16 mouse cellular contexts compared by ENCODE assay signal in the genomic region with DNA sequence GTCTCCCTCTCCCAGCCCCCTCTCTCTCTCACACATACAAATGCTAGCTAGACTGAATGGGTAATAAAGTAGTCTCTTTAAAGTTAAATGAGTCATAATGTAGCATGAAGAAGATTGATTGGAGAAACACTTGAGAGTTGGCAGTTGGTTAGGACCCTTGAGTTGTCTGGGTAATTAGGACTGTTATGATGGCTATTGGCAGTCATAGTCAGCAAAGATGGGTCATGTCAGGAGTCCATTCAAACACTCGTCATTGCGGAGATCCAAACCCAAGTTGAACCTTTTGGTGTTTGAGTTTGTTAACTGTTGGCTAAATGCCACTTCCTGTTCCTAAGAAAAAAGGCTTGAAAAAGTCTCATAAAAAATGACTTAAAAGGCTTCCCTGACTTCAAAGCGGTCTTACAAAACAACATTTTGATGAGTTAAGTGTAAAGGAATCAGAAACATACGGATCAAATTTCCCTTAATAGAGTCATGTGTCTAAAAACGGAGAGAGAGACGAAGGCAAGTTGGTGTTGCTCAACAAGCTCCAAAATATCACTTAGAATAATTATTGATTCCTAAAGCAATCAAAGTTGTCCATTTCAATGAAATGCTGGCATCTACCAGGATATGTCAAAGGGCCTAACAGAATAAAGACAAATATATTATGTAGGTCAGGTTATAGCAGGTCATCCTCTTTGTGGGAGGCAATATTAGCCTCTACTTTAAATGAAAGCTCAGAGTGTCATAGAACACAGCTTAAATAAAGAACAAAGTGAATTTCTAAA.
DNase-seq lines count a peak whose midpoint lies in the region; ATAC-seq and TF ChIP-seq lines count a peak whose summit lies in the region.
"Had no signal": no experiment of that assay in that cellular context is flagged by ENCODE, and none has a peak within 500 bp of the region (broad histone marks: within the 10 kb centered on the region; RNA-seq: fewer than 3 reads in every experiment).

No protein-coding gene starts in this region.

- TF ChIP-seq EP300 in stomach, postnatal 0 days (optimal IDR thresholded peaks at IDR 0.05) = no peak

- no peaks in the 10 kb centered on the region for H3K36me3 ChIP-seq in stomach, embryonic 14.5 days (ENCODE audit: control insufficient read depth, insufficient read depth, low read length)
- H3K36me3 ChIP-seq in stomach, postnatal 0 days (ENCODE audit: control insufficient read depth, insufficient read depth, low read length) = no peaks in the 10 kb centered on the region
- no peaks in the 10 kb centered on the region for H3K36me3 ChIP-seq in stomach, embryonic 16.5 days (ENCODE audit: control insufficient read depth, insufficient read depth, low read length)
- H3K36me3 ChIP-seq: forebrain, embryonic 10.5 days; limb, embryonic 15.5 days had no signal

- H3K4me3 ChIP-seq in stomach, embryonic 14.5 days (ENCODE audit: low read depth, low read length) = no peak overlapping the region
- no peak overlapping the region for H3K4me3 ChIP-seq in stomach, postnatal 0 days (ENCODE audit: low read depth, low read length)
- no peak overlapping the region for H3K4me3 ChIP-seq in stomach, embryonic 16.5 days (replicated peaks; ENCODE audit: low read length)
- H3K4me3 ChIP-seq: forebrain, embryonic 10.5 days; limb, embryonic 15.5 days had no signal

- H3K4me2 ChIP-seq in stomach, embryonic 14.5 days (replicated peaks; ENCODE audit: low read depth, low read length) = no peak overlapping the region
- no peak overlapping the region for H3K4me2 ChIP-seq in stomach, postnatal 0 days (replicated peaks; ENCODE audit: low read depth)
- no peak overlapping the region for H3K4me2 ChIP-seq in stomach, embryonic 16.5 days (ENCODE audit: low read depth, low read length)
- H3K4me2 ChIP-seq: limb, embryonic 15.5 days had no signal

- no peak overlapping the region for H3K27ac ChIP-seq in stomach, embryonic 14.5 days (ENCODE audit: low read length)
- no peak overlapping the region for H3K27ac ChIP-seq in stomach, postnatal 0 days (replicated peaks)
- no peak overlapping the region for H3K27ac ChIP-seq in stomach, embryonic 16.5 days (ENCODE audit: low read length)
- H3K27ac ChIP-seq: forebrain, embryonic 10.5 days; limb, embryonic 15.5 days had no signal

- ATAC-seq in stomach, embryonic 14.5 days (ENCODE audit: insufficient number of reproducible peaks, insufficient read depth, low FRiP score, low read depth) = peak; percentile 58; the same call in 1 of the 2 replicates
- ATAC-seq in stomach, postnatal 0 days (ENCODE audit: low FRiP score, low TSS enrichment) = no peak; the same call in 1 of the 2 replicates
- peak; percentile 44; the same call in 1 of the 2 replicates for ATAC-seq in stomach, embryonic 16.5 days (ENCODE audit: insufficient read depth, low FRiP score)
- ATAC-seq in frontal cortex, adult (ENCODE audit: low TSS enrichment) = no peak
- ATAC-seq: hindbrain, embryonic 16.5 days had no signal

- H3K9me3 ChIP-seq in stomach, embryonic 14.5 days (ENCODE audit: control insufficient read depth, low read depth, low read length) = no peaks in the 10 kb centered on the region
- no peaks in the 10 kb centered on the region for H3K9me3 ChIP-seq in stomach, postnatal 0 days (ENCODE audit: control insufficient read depth, low read length)
- H3K9me3 ChIP-seq in stomach, embryonic 16.5 days (replicated peaks; ENCODE audit: control insufficient read depth, low read length) = no peaks in the 10 kb centered on the region
- H3K9me3 ChIP-seq: forebrain, embryonic 10.5 days; limb, embryonic 15.5 days had no signal

- H3K27me3 ChIP-seq in stomach, embryonic 14.5 days (ENCODE audit: control insufficient read depth, insufficient read depth, low read length) = no peaks in the 10 kb centered on the region
- no peaks in the 10 kb centered on the region for H3K27me3 ChIP-seq in stomach, postnatal 0 days (ENCODE audit: control insufficient read depth, insufficient read depth, low read length)
- H3K27me3 ChIP-seq in stomach, embryonic 16.5 days (ENCODE audit: control insufficient read depth, insufficient read depth, low read length) = no peaks in the 10 kb centered on the region
- H3K27me3 ChIP-seq: CH12.LX; limb, embryonic 15.5 days had no signal

- peaks cover 6% of the 10 kb centered on the region for H3K4me1 ChIP-seq in stomach, embryonic 14.5 days (ENCODE audit: control insufficient read depth, insufficient read depth, low read length)
- H3K4me1 ChIP-seq in stomach, postnatal 0 days (replicated peaks; ENCODE audit: control insufficient read depth, insufficient read depth) = no peaks in the 10 kb centered on the region
- peaks cover 13% of the 10 kb centered on the region; the same call in 1 of the 2 replicates for H3K4me1 ChIP-seq in stomach, embryonic 16.5 days (ENCODE audit: control insufficient read depth, insufficient read depth, low read length)
- H3K4me1 ChIP-seq: forebrain, embryonic 10.5 days had no signal

- DNase-seq in adrenal gland, adult 2 months = peak; percentile 5
- DNase-seq in adrenal gland, postnatal 14 days = no peak
- peak; percentile 12 for DNase-seq in kidney, postnatal 14 days
- no peak for DNase-seq in kidney, postnatal 36 days
- no peak for DNase-seq in stomach, postnatal 0 days (ENCODE audit: low spot score)
- DNase-seq: cerebellum, adult 18-20 months; heart, adult 18-20 months; retina, postnatal 1 day; spleen, adult 18-20 months had no signal

- 28% methylated on average over 6 of the region's 6 CpGs for WGBS in stomach, embryonic 14.5 days
- WGBS in stomach, postnatal 0 days = 31% methylated on average over 6 of the region's 6 CpGs
- WGBS in stomach, embryonic 16.5 days = 32% methylated on average over 6 of the region's 6 CpGs

- no peak for TF ChIP-seq CTCF in stomach, postnatal 0 days (IDR thresholded peaks at IDR 0.05; ENCODE audit: low read depth)

- H3K9ac ChIP-seq in stomach, embryonic 14.5 days (replicated peaks; ENCODE audit: low read depth, low read length) = no peak overlapping the region
- no peak overlapping the region for H3K9ac ChIP-seq in stomach, postnatal 0 days (ENCODE audit: low read length)
- H3K9ac ChIP-seq in stomach, embryonic 16.5 days (ENCODE audit: low read length) = no peak overlapping the region
- H3K9ac ChIP-seq: limb, embryonic 15.5 days had no signal

Comparison
In these comparisons a context has a peak if more than half of its experiments do, and no peak if none do; other contexts are left out.
1. DNase-seq: peak in adrenal gland, adult 2 months (single experiment) and kidney, postnatal 14 days (single experiment); none in adrenal gland, postnatal 14 days (single experiment), kidney, postnatal 36 days (0 of 2) and stomach, postnatal 0 days (single experiment).
2. ATAC-seq: peak in stomach, embryonic 14.5 days (single experiment) and stomach, embryonic 16.5 days (single experiment); none in stomach, postnatal 0 days (single experiment) and frontal cortex, adult (single experiment).